Mouse (Mus musculus): ENCODE data around the gene Xpnpep2. TPM values are rescaled to one million over a fixed set of nuclear protein-coding genes. Genes with fewer than 3 reads are reported as not detected.
A peak's percentile ranks its signal among the peaks of the same experiment; 100 is the strongest.

The Xpnpep2 gene
- polyA plus RNA-seq, 1 experiment, result 1.1 TPM

DNA sequence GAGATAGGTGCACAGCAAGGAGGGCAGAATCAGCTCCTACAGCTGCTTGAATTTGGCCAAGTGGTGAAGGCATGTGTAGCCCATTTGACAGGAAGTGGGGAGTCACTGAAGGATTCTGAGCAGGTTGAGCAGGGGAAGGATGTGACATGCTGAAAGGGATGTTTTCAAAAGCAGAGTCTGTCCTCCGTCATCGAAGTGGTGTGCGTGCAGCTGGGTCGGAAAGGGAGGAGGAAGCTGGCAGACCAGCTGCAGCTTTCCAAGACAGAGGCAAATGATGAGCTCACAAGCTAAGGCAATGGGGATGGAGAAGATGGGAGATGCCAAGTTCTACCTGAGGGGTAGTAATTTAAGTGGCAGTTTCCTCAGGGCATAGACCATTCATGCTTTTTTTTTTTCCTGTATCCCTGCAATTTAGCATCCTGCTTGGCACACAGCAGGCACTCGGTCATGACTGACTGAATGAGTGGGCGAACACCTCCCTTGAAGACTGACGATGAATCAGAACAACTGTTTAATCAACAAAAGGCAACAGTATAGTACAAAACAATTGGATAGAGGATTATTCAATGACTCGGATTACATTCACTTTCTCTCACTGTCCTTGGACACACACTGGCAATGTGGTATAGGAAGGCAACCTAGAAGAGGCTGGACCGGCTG is 9.9 kb upstream of the Xpnpep2 start:
- Histone ChIP-seq H3K4me1 (replicated peaks; ENCODE audit: control insufficient read depth, insufficient read depth, low read length) (peaks cover 18% of the 10 kb centered on the region), H3K27ac (ENCODE audit: control insufficient read depth, insufficient read depth, low read length) (peak overlapping the region; percentile 84), H3K27me3 (ENCODE audit: control insufficient read depth, insufficient read depth, low read length) (no peaks in the 10 kb centered on the region), H3K36me3 (ENCODE audit: control insufficient read depth, insufficient read depth, low read length) (no peaks in the 10 kb centered on the region), H3K4me3 (ENCODE audit: control insufficient read depth, insufficient read depth, low read length) (no peak overlapping the region)
- 48% methylated on average over 9 of the region's 9 CpGs for WGBS
- TF ChIP-seq POLR2A (IDR thresholded peaks at IDR 0.05; ENCODE audit: control insufficient read depth, extremely low read depth, insufficient read depth, low read length, poor library complexity) (no peak), CTCF (IDR thresholded peaks at IDR 0.05; ENCODE audit: borderline replicate concordance, control insufficient read depth, extremely low read depth, insufficient read depth, low read length, poor library complexity) (no peak)
- DNase-seq, result peak; percentile 54

DNA sequence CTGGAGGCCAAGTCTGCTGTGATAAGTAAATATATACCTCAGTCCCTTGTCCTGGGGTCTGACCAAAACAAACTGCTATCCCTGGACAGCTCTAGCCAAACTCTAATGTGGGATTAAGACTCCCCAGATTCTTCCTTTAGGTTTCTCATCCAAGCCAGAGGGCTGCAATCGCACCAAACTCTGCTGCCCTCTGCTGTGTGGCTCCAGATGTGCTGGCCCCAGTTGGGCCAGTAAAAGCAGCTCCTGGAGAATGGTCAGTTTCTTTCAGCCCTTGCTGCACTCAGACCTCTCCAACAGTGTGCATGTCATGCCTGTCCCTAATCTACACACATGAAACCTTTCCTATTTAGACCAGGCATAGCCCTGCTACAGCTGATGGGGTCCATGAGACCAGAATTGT is 8.7 kb upstream of the Xpnpep2 start:
- 63% methylated on average over 1 of the region's 1 CpGs for WGBS
- no peaks in the 10 kb centered on the region for H3K36me3 ChIP-seq (ENCODE audit: control insufficient read depth, insufficient read depth, low read length)
- H3K4me3 ChIP-seq (ENCODE audit: control insufficient read depth, insufficient read depth, low read length), result no peak overlapping the region
- TF ChIP-seq POLR2A (IDR thresholded peaks at IDR 0.05; ENCODE audit: control insufficient read depth, extremely low read depth, insufficient read depth, low read length, poor library complexity) (no peak), CTCF (IDR thresholded peaks at IDR 0.05; ENCODE audit: borderline replicate concordance, control insufficient read depth, extremely low read depth, insufficient read depth, low read length, poor library complexity) (no peak)
- peak; percentile 11 for DNase-seq
- no peak overlapping the region for H3K27ac ChIP-seq (ENCODE audit: control insufficient read depth, insufficient read depth, low read length)
- no peaks in the 10 kb centered on the region for H3K27me3 ChIP-seq (ENCODE audit: control insufficient read depth, insufficient read depth, low read length)
- H3K4me1 ChIP-seq (replicated peaks; ENCODE audit: control insufficient read depth, insufficient read depth, low read length), result peaks cover 18% of the 10 kb centered on the region

- Histone ChIP-seq H3K27me3 (ENCODE audit: control insufficient read depth, insufficient read depth, low read length) (no peaks in the 10 kb centered on the region), H3K4me1 (replicated peaks; ENCODE audit: control insufficient read depth, insufficient read depth, low read length) (peaks cover 5% of the 10 kb centered on the region), H3K36me3 (ENCODE audit: control insufficient read depth, insufficient read depth, low read length) (no peaks in the 10 kb centered on the region), H3K27ac (ENCODE audit: control insufficient read depth, insufficient read depth, low read length) (no peak overlapping the region), H3K4me3 (ENCODE audit: control insufficient read depth, insufficient read depth, low read length) (no peak overlapping the region)
- 94% methylated on average over 3 of the region's 3 CpGs for WGBS
- DNase-seq, result no peak
- TF ChIP-seq POLR2A (IDR thresholded peaks at IDR 0.05; ENCODE audit: control insufficient read depth, extremely low read depth, insufficient read depth, low read length, poor library complexity) (no peak), CTCF (IDR thresholded peaks at IDR 0.05; ENCODE audit: borderline replicate concordance, control insufficient read depth, extremely low read depth, insufficient read depth, low read length, poor library complexity) (no peak)
These were observed 5.3 kb upstream of the Xpnpep2 start for GRCm38 (mm10) chrX:48103256-48103655.

DNA sequence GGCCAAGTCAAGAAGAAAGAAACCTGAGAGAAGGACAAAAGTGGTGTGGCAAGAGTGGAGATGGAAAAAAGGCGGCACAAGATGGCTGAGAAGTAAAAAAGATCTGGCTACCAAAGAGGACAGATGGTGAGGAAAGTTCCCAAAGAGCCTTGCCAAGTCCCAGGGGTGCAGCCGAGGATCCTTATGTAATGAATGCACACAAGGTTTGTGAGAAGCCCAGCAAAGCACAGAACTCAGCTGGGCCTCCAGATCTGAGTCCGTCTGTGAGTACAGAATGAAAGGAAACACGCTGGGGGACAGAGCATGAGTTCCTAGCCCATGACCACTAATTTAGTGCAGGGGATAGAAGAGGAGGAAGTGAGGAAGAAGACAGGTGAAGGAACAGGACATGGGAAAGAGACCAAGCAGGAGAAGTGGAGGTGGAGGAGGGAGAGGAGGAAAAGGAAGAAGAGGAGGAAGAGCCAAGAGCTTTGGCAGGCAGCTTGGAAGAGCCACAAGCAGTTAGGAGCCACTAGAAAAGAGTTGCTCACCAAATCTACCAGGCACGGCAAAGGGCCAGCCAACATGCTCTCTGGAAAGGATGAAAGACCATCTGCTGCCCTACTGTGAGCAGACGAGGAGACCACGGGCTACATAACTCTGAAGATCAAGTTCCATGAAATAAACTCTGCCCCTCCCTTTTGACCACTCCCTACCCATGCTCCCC is 3.6 kb upstream of the Xpnpep2 start:
- Histone ChIP-seq H3K36me3 (ENCODE audit: control insufficient read depth, insufficient read depth, low read length) (no peaks in the 10 kb centered on the region), H3K4me1 (replicated peaks; ENCODE audit: control insufficient read depth, insufficient read depth, low read length) (no peaks in the 10 kb centered on the region), H3K27ac (ENCODE audit: control insufficient read depth, insufficient read depth, low read length) (no peak overlapping the region), H3K27me3 (ENCODE audit: control insufficient read depth, insufficient read depth, low read length) (no peaks in the 10 kb centered on the region), H3K4me3 (ENCODE audit: control insufficient read depth, insufficient read depth, low read length) (no peak overlapping the region)
- 94% methylated on average over 7 of the region's 7 CpGs for WGBS
- no peak for DNase-seq
- TF ChIP-seq POLR2A (IDR thresholded peaks at IDR 0.05; ENCODE audit: control insufficient read depth, extremely low read depth, insufficient read depth, low read length, poor library complexity) (no peak), CTCF (IDR thresholded peaks at IDR 0.05; ENCODE audit: borderline replicate concordance, control insufficient read depth, extremely low read depth, insufficient read depth, low read length, poor library complexity) (no peak)

DNA sequence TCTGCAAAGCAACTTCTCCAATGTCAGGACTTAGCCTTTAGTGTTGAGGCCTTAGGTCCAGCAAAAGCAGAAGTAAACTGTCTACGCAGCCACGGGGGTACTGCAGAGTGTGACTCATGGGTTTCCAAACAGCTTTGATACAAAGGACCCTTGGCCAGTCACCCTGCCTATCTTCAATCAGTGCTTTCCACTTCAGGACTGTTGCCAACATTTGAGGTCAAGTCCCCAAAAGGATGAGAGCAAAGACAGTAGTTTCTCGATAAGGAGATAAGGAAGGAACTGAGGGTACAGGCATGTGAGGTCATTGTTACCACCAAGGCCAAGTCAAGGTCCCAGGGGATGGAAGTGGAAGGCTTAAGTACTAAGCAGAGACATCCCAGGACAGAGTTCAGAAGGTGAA is 2.3 kb upstream of the Xpnpep2 start:
- 34% methylated on average over 3 of the region's 3 CpGs for WGBS
- Histone ChIP-seq H3K27ac (ENCODE audit: control insufficient read depth, insufficient read depth, low read length) (no peak overlapping the region), H3K4me1 (replicated peaks; ENCODE audit: control insufficient read depth, insufficient read depth, low read length) (no peaks in the 10 kb centered on the region), H3K36me3 (ENCODE audit: control insufficient read depth, insufficient read depth, low read length) (no peaks in the 10 kb centered on the region), H3K27me3 (ENCODE audit: control insufficient read depth, insufficient read depth, low read length) (no peaks in the 10 kb centered on the region), H3K4me3 (ENCODE audit: control insufficient read depth, insufficient read depth, low read length) (no peak overlapping the region)
- TF ChIP-seq POLR2A (IDR thresholded peaks at IDR 0.05; ENCODE audit: control insufficient read depth, extremely low read depth, insufficient read depth, low read length, poor library complexity) (no peak), CTCF (IDR thresholded peaks at IDR 0.05; ENCODE audit: borderline replicate concordance, control insufficient read depth, extremely low read depth, insufficient read depth, low read length, poor library complexity) (no peak)
- no peak for DNase-seq

GRCm38 (mm10) chrX:48109316-48109655 is 761 bp downstream of the Xpnpep2 start:
- Histone ChIP-seq H3K4me1 (replicated peaks; ENCODE audit: control insufficient read depth, insufficient read depth, low read length) (no peaks in the 10 kb centered on the region), H3K27ac (ENCODE audit: control insufficient read depth, insufficient read depth, low read length) (no peak overlapping the region), H3K4me3 (ENCODE audit: control insufficient read depth, insufficient read depth, low read length) (no peak overlapping the region), H3K27me3 (ENCODE audit: control insufficient read depth, insufficient read depth, low read length) (no peaks in the 10 kb centered on the region), H3K36me3 (ENCODE audit: control insufficient read depth, insufficient read depth, low read length) (no peaks in the 10 kb centered on the region)
- DNase-seq, result no peak
- TF ChIP-seq POLR2A (IDR thresholded peaks at IDR 0.05; ENCODE audit: control insufficient read depth, extremely low read depth, insufficient read depth, low read length, poor library complexity) (no peak), CTCF (IDR thresholded peaks at IDR 0.05; ENCODE audit: borderline replicate concordance, control insufficient read depth, extremely low read depth, insufficient read depth, low read length, poor library complexity) (no peak)
- 94% methylated on average over 3 of the region's 3 CpGs for WGBS

All from thymus, adult 2 months (tissue).